Mouse (Mus musculus) adrenal gland, adult 2 months (tissue): ENCODE data around the gene Ddx19a. TPM values are rescaled to one million over a fixed set of nuclear protein-coding genes. Genes with fewer than 3 reads are reported as not detected.
"Not testable (repeated sequence)": the region's sequence is repeated elsewhere in the genome, so short reads cannot be mapped to it uniquely, and the experiment has no call there.

Experiments
- DNase-seq: peaks from one replicate; pipeline ENCODE4 v3.0.0; 2021
- polyA plus RNA-seq: library from polyadenylated mRNA; depleted of rRNA; stranded (reverse); fragments of >200 nt; gene quantifications from 2 replicates; pipeline ENCODE4 v1.2.3, GENCODE M21; 2012
- total RNA-seq, 2 experiments: library from RNA; stranded (reverse); gene quantifications; 2 replicates each; pipeline ENCODE4 v1.2.3; 2021

The Ddx19a gene
- total and polyA plus RNA-seq, 3 experiments = 19.3 to 41.7 (median 35.5) TPM

- DNase-seq = not testable (repeated sequence)
Measured at GRCm38 (mm10) chr8:110976532-110976931, 21.1 kb downstream of the Ddx19a start.

GRCm38 (mm10) chr8:110969910-110970770 lies 27.5 kb downstream of the Ddx19a start:
- DNase-seq = peak; percentile 96

GRCm38 (mm10) chr8:110967326-110967725 lies 30.3 kb downstream of the Ddx19a start:
- peak; percentile 47 for DNase-seq

- peak; percentile 43 for DNase-seq
Measured at GRCm38 (mm10) chr8:110966586-110966985, 31.0 kb downstream of the Ddx19a start.

GRCm38 (mm10) chr8:110965594-110965993 lies 32.0 kb downstream of the Ddx19a start:
- DNase-seq = peak; percentile 93

- no peak for DNase-seq
Measured at GRCm38 (mm10) chr8:110964666-110965065, 32.9 kb downstream of the Ddx19a start.

- DNase-seq = no peak
Measured at GRCm38 (mm10) chr8:110963051-110963450, 34.5 kb downstream of the Ddx19a start.

- no peak for DNase-seq
Measured at GRCm38 (mm10) chr8:110959906-110960305, 37.7 kb downstream of the Ddx19a start.

- DNase-seq = no peak
Measured at GRCm38 (mm10) chr8:110959071-110959780, 38.4 kb downstream of the Ddx19a start.

GRCm38 (mm10) chr8:110958553-110958952 lies 39.0 kb downstream of the Ddx19a start:
- DNase-seq = not testable (repeated sequence)

GRCm38 (mm10) chr8:110958135-110958534 lies 39.5 kb downstream of the Ddx19a start:
- no peak for DNase-seq

GRCm38 (mm10) chr8:110957471-110957870 lies 40.1 kb downstream of the Ddx19a start:
- DNase-seq = no peak

- no peak for DNase-seq
Measured at GRCm38 (mm10) chr8:110956619-110957450, 40.8 kb downstream of the Ddx19a start.

GRCm38 (mm10) chr8:110954776-110955175 lies 42.8 kb downstream of the Ddx19a start:
- DNase-seq = no peak

- DNase-seq = peak; percentile 39
Measured at GRCm38 (mm10) chr8:110950065-110950484, 47.5 kb downstream of the Ddx19a start.

- no peak for DNase-seq
Measured at GRCm38 (mm10) chr8:110945716-110946115, 51.9 kb downstream of the Ddx19a start.

GRCm38 (mm10) chr8:110944276-110944876 lies 53.2 kb downstream of the Ddx19a start:
- DNase-seq = no peak

- DNase-seq = peak; percentile 88
Measured at GRCm38 (mm10) chr8:110941453-110941948, 56.1 kb downstream of the Ddx19a start.

GRCm38 (mm10) chr8:110940682-110941452 lies 56.7 kb downstream of the Ddx19a start:
- no peak for DNase-seq

GRCm38 (mm10) chr8:110938882-110939589 lies 58.6 kb downstream of the Ddx19a start:
- DNase-seq = peak; percentile 50
